Mouse (Mus musculus) MEL (cell line): Measurements from ENCODE around the gene Tnk2. TPM values are rescaled to one million over a fixed set of nuclear protein-coding genes. Genes with fewer than 3 reads are reported as not detected.
A peak's percentile ranks its signal among the peaks of the same experiment; 100 is the strongest.

Experiments
- DNase-seq: peaks from one replicate; pipeline ENCODE4 v3.0.0; 2011; ENCODE audit warnings: low read depth, low spot score
- H3K27ac ChIP-seq: 2 replicates; pipeline ENCODE4 v1.5.1; 2012; ENCODE audit warnings: low read depth, mild to moderate bottlenecking, control low read depth, low read length, moderate library complexity; ENCODE audit not compliant: control insufficient read depth
- H3K27me3 ChIP-seq, 2 experiments: fragments of 150-350 bp in 1 of 2; sonication (generic) in 1 of 2; 2 replicates each; pipeline ENCODE4 v1.6.1; 2012; ENCODE audit warnings: low read length in 2 of 2, mild to moderate bottlenecking in 2 of 2, improper control_type of control experiment in 1 of 2, moderate library complexity in 1 of 2; ENCODE audit not compliant: insufficient read depth in 2 of 2, control insufficient read depth in 1 of 2
- H3K36me3 ChIP-seq, 2 experiments: 2 replicates each; pipeline ENCODE4 v1.6.1; 2012 to 2014; ENCODE audit warnings: low read length in 2 of 2, improper control_type of control experiment in 1 of 2, inconsistent platforms in 1 of 2, mild to moderate bottlenecking in 1 of 2; ENCODE audit not compliant: insufficient read depth in 2 of 2, control insufficient read depth in 1 of 2
- H3K4me1 ChIP-seq, 2 experiments: fragments of 150-350 bp in 1 of 2; sonication (generic) in 1 of 2; 2 replicates each; pipeline ENCODE4 v1.6.1; 2012; ENCODE audit warnings: low read length in 2 of 2, improper control_type of control experiment in 1 of 2, mild to moderate bottlenecking in 1 of 2; ENCODE audit not compliant: insufficient read depth in 2 of 2, control insufficient read depth in 1 of 2
- H3K4me3 ChIP-seq, 2 experiments: fragments of 150-350 bp in 1 of 2; sonication (generic) in 1 of 2; 2 replicates each; pipeline ENCODE4 v1.5.1; 2012; ENCODE audit warnings: low read depth in 2 of 2, low read length in 2 of 2, mild to moderate bottlenecking in 2 of 2, moderate library complexity in 2 of 2, control low read depth in 1 of 2, improper control_type of control experiment in 1 of 2; ENCODE audit not compliant: control insufficient read depth in 1 of 2, insufficient read depth in 1 of 2
- H3K79me2 ChIP-seq: 2 replicates; pipeline ENCODE4 v1.6.1; 2012; ENCODE audit warnings: mild to moderate bottlenecking, low read length, moderate library complexity; ENCODE audit not compliant: control insufficient read depth, poor library complexity, insufficient read depth
- H3K9ac ChIP-seq: 2 replicates; pipeline ENCODE4 v1.6.1; 2012; ENCODE audit warnings: low read depth, mild to moderate bottlenecking, control low read depth, low read length, moderate library complexity; ENCODE audit not compliant: control insufficient read depth, poor library complexity, severe bottlenecking
- H3K9me3 ChIP-seq: fragments of 150-350 bp; sonication (generic); replicated peaks from 2 replicates; pipeline ENCODE4 v1.6.1; 2012; ENCODE audit warnings: mild to moderate bottlenecking, low read length, improper control_type of control experiment, moderate library complexity; ENCODE audit not compliant: insufficient read depth
- CHD1 ChIP-seq: IDR thresholded peaks from 2 replicates; pipeline ENCODE4 v1.6.1; 2012; ENCODE audit warnings: low read depth, mild to moderate bottlenecking, inconsistent platforms, low read length, improper control_type of control experiment
- CTCF ChIP-seq, 3 experiments: IDR thresholded peaks in 2 of 3; conservative IDR thresholded peaks in 1 of 3; 2 replicates each; pipeline ENCODE4 v1.5.1; 2011 to 2012; ENCODE audit warnings: low read length in 3 of 3, low read depth in 2 of 3, mild to moderate bottlenecking in 2 of 3, improper control_type of control experiment in 1 of 3, inconsistent platforms in 1 of 3, mixed read lengths in 1 of 3, moderate library complexity in 1 of 3; ENCODE audit not compliant: control insufficient read depth in 1 of 3, insufficient read depth in 1 of 3, poor library complexity in 1 of 3, severe bottlenecking in 1 of 3
- E2F4 ChIP-seq: IDR thresholded peaks from 2 replicates; pipeline ENCODE4 v1.6.1; 2011; ENCODE audit warnings: low read depth, low read length, improper control_type of control experiment, borderline replicate concordance
- ELF1 ChIP-seq: IDR thresholded peaks from 2 replicates; pipeline ENCODE4 v1.6.1; 2014; ENCODE audit warnings: low read depth, mild to moderate bottlenecking, inconsistent platforms, low read length, improper control_type of control experiment, moderate library complexity
- EP300 ChIP-seq, 2 experiments: IDR thresholded peaks; 2 replicates each; pipeline ENCODE4 v1.6.1; 2011; ENCODE audit warnings: improper control_type of control experiment in 2 of 2, low read length in 2 of 2, low read depth in 1 of 2, mild to moderate bottlenecking in 1 of 2
- GABPA ChIP-seq: IDR thresholded peaks from 2 replicates; pipeline ENCODE4 v1.6.1; 2012; ENCODE audit warnings: low read depth, mild to moderate bottlenecking, inconsistent platforms, low read length, improper control_type of control experiment, moderate library complexity
- GATA1 ChIP-seq: IDR thresholded peaks from 2 replicates; pipeline ENCODE4 v1.6.1; 2011; ENCODE audit warnings: low read depth, low read length, improper control_type of control experiment
- JUND ChIP-seq: IDR thresholded peaks from 2 replicates; pipeline ENCODE4 v1.6.1; 2011; ENCODE audit warnings: low read depth, mild to moderate bottlenecking, improper control_type of control experiment, low read length
- MAFK ChIP-seq: IDR thresholded peaks from 2 replicates; pipeline ENCODE4 v1.6.1; 2011; ENCODE audit warnings: low read depth, mild to moderate bottlenecking, low read length, improper control_type of control experiment, borderline replicate concordance
- MAX ChIP-seq: IDR thresholded peaks from 2 replicates; pipeline ENCODE4 v1.6.1; 2011; ENCODE audit warnings: low read length, improper control_type of control experiment
- MAZ ChIP-seq: IDR thresholded peaks from 2 replicates; pipeline ENCODE4 v1.6.1; 2012; ENCODE audit warnings: low read depth, mild to moderate bottlenecking, inconsistent platforms, low read length, improper control_type of control experiment
- MXI1 ChIP-seq: IDR thresholded peaks from 2 replicates; pipeline ENCODE4 v1.6.1; 2011; ENCODE audit warnings: mild to moderate bottlenecking, low read depth, low read length, improper control_type of control experiment
- NRF1 ChIP-seq: IDR thresholded peaks from 2 replicates; pipeline ENCODE4 v1.6.1; 2014; ENCODE audit warnings: low read depth, mild to moderate bottlenecking, inconsistent platforms, low read length, improper control_type of control experiment, moderate library complexity; ENCODE audit not compliant: poor library complexity, insufficient read depth, severe bottlenecking
- POLR2AphosphoS2 ChIP-seq: IDR thresholded peaks from 2 replicates; pipeline ENCODE4 v1.6.1; 2011; ENCODE audit warnings: low read length, improper control_type of control experiment
- POLR2AphosphoS5 ChIP-seq: IDR thresholded peaks from 2 replicates; pipeline ENCODE4 v1.6.1; 2012; ENCODE audit warnings: low read depth, borderline replicate concordance, mild to moderate bottlenecking, inconsistent platforms, low read length, moderate library complexity, mixed read lengths
- RAD21 ChIP-seq: IDR thresholded peaks from 2 replicates; pipeline ENCODE4 v1.6.1; 2011; ENCODE audit warnings: mild to moderate bottlenecking, low read depth, low read length, improper control_type of control experiment
- SIN3A ChIP-seq: IDR thresholded peaks from 2 replicates; pipeline ENCODE4 v1.6.1; 2012; ENCODE audit warnings: low read length, improper control_type of control experiment, inconsistent platforms
- SMC3 ChIP-seq: IDR thresholded peaks from 2 replicates; pipeline ENCODE4 v1.6.1; 2011; ENCODE audit warnings: low read depth, low read length, improper control_type of control experiment
- TBP ChIP-seq: IDR thresholded peaks from 2 replicates; pipeline ENCODE4 v1.8.0; 2011; ENCODE audit warnings: low read depth, low read length, improper control_type of control experiment
- UBTF ChIP-seq: IDR thresholded peaks from 2 replicates; pipeline ENCODE4 v1.6.1; 2012; ENCODE audit warnings: low read depth, mild to moderate bottlenecking, inconsistent platforms, low read length, improper control_type of control experiment, moderate library complexity, borderline replicate concordance; ENCODE audit not compliant: insufficient read depth
- USF2 ChIP-seq, 2 experiments: IDR thresholded peaks; 2 replicates each; pipeline ENCODE4 v1.6.1; 2011 to 2012; ENCODE audit warnings: improper control_type of control experiment in 2 of 2, low read length in 2 of 2, borderline replicate concordance in 1 of 2, inconsistent platforms in 1 of 2, low read depth in 1 of 2, mild to moderate bottlenecking in 1 of 2; ENCODE audit not compliant: insufficient read depth in 1 of 2
- ZC3H11A ChIP-seq: IDR thresholded peaks from 2 replicates; pipeline ENCODE4 v1.6.1; 2012; ENCODE audit warnings: low read depth, mild to moderate bottlenecking, inconsistent platforms, low read length, improper control_type of control experiment
- ZKSCAN1 ChIP-seq: IDR thresholded peaks from 2 replicates; pipeline ENCODE4 v1.6.1; 2012; ENCODE audit warnings: low read depth, mild to moderate bottlenecking, inconsistent platforms, low read length, improper control_type of control experiment, moderate library complexity
- ZMIZ1 ChIP-seq: IDR thresholded peaks from 2 replicates; pipeline ENCODE4 v1.6.1; 2012; ENCODE audit warnings: low read depth, mild to moderate bottlenecking, inconsistent platforms, low read length, improper control_type of control experiment, moderate library complexity
- polyA plus RNA-seq, 2 experiments: library from polyadenylated mRNA; stranded (reverse) in 1 of 2; unstranded in 1 of 2; fragments of >175 nt in 1 of 2; fragments of >200 nt in 1 of 2; gene quantifications; 2 replicates each; pipeline versions ENCODE4 v1.2.1 to v1.2.4; 2012; ENCODE audit warnings: low replicate concordance in 2 of 2, low read depth in 1 of 2; ENCODE audit not compliant: insufficient read length in 2 of 2, insufficient read depth in 1 of 2, missing spikeins in 1 of 2
- total RNA-seq: library from RNA; depleted of rRNA; stranded (reverse); fragments of 300-350 nt; gene quantifications from 2 replicates; pipeline ENCODE4 v1.2.3, GENCODE M21; 2012

Tnk2 gene
- total and polyA plus RNA-seq, 3 experiments, result 34.8 to 77.0 TPM; not detected in 1

DNA sequence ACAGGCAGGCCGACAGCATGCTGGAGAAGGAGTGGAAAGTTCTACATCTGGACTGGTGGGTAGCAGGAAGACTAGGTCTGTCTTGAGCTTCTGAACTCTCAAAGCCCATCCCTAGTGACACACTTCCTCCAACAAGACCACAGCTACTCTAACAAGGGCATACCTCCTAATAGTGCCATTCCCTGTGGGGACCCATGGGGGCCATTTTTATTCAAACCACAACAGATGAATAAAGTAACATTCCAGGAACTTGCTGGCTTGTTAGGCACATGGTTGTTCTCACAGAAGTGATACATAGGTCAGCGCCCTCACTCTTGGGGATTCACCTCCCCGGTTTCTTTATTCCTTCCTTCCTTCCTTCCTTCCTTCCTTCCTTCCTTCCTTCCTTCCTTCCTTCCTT, 7.3 kb upstream of the Tnk2 start:
- no peak for TF ChIP-seq UBTF
- no peak for TF ChIP-seq JUND
- no peak for TF ChIP-seq NRF1
- TF ChIP-seq GATA1, result no peak
- H3K27me3 ChIP-seq, result no peaks in the 10 kb centered on the region
- H3K9ac ChIP-seq, result no peak overlapping the region
- H3K36me3 ChIP-seq, result peaks cover 8 to 18% of the 10 kb centered on the region in 2 experiments
- H3K9me3 ChIP-seq, result no peaks in the 10 kb centered on the region
- no peak overlapping the region for H3K4me3 ChIP-seq
- H3K4me1 ChIP-seq, result peaks cover 0 to 13% of the 10 kb centered on the region in 2 experiments; a peak in 2 of 4 replicates
- no peak for DNase-seq
- H3K27ac ChIP-seq, result no peak overlapping the region
- no peaks in the 10 kb centered on the region for H3K79me2 ChIP-seq

DNA sequence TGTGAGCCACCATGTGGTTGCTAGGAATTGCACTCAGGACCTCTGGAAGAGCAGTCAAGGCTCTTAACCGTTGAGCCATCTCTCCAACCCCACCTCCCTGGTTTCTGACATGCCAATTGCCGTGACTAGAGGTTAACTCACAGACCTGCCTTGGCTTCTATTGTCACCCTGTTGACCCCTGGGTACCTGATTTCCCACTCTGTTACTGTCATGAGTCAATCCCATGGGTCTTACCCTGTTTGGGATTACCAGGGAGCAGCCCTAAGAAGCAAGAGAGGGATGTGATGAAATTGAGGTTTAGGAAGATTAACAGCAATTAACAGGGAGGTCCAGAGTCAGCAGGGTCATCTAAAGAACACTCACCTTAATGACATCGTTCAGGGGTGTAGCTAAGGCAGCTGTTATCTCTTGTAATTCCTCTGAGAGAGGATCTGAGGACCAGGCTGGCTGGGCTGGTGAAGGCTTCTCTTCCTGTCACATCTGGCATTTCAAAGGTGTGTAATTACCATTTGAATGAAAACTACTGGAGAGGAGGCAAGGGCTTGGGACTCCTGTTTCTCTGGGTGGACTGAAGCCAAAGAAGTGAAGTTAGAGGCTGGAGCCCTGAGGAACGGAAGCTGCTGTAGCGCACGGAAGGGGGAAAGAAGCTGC, 6.7 kb upstream of the Tnk2 start:
- no peak for DNase-seq

DNA sequence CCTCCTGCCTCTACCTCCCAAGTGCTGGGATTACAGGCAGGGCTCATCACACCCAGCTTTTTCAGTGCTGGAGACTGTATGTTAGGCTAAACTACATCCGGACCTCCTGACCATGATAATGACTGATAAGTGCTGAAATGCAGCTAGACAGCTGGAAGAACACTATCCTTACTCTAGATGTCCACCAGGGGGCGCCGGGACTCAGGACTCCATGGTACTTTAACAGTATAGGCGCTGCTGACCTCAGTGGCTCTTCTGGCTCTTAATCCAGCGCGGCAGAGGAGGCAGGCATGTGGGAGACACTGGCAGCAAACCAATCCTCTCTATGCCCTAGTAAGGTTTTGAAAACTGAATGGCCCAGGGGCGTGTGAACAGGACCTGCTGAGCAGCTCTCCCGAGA, 5.2 kb upstream of the Tnk2 start:
- no peaks in the 10 kb centered on the region for H3K9me3 ChIP-seq
- peaks cover 0 to 13% of the 10 kb centered on the region in 2 experiments; a peak in 2 of 4 replicates for H3K4me1 ChIP-seq
- no peak overlapping the region for H3K27ac ChIP-seq
- no peaks in the 10 kb centered on the region for H3K27me3 ChIP-seq
- no peak overlapping the region for H3K4me3 ChIP-seq
- DNase-seq, result peak; percentile 92
- H3K79me2 ChIP-seq, result no peaks in the 10 kb centered on the region
- H3K36me3 ChIP-seq, result peaks cover 0 to 11% of the 10 kb centered on the region in 2 experiments; a peak in 2 of 4 replicates
- peak overlapping the region; percentile 40; the same call in 1 of the 2 replicates for H3K9ac ChIP-seq
- TF ChIP-seq ZKSCAN1, result no peak
- TF ChIP-seq POLR2AphosphoS5, result no peak
- peak; percentile 49 to 65 for TF ChIP-seq EP300 (IDR thresholded peaks at IDR 0.05; ENCODE audit: low read depth in 1 of 2, low read length in 2 of 2)
- peak; percentile 97 for TF ChIP-seq SMC3
- peak; percentile 84 to 97 (median 85) for TF ChIP-seq CTCF (IDR thresholded peaks at IDR 0.05 in 2 of 3, conservative IDR thresholded peaks at IDR 0.05 in 1 of 3; ENCODE audit: control insufficient read depth in 1 of 3, insufficient read depth in 1 of 3, low read depth in 2 of 3, low read length in 3 of 3, poor library complexity in 1 of 3, severe bottlenecking in 1 of 3)
- TF ChIP-seq GATA1, result peak; percentile 70
- peak; percentile 62 for TF ChIP-seq MXI1
- no peak for TF ChIP-seq POLR2AphosphoS2
- 0 out of 2 replicates have a peak, but pooled peaks have one; percentile 11 for TF ChIP-seq NRF1
- TF ChIP-seq MAFK, result no peak
- TF ChIP-seq TBP, result no peak
- TF ChIP-seq USF2 (IDR thresholded peaks at IDR 0.05; ENCODE audit: borderline replicate concordance in 1 of 2, insufficient read depth in 1 of 2, low read depth in 1 of 2, low read length in 2 of 2), result no peak
- TF ChIP-seq MAZ, result peak; percentile 41; the same call in 1 of the 2 replicates
- no peak for TF ChIP-seq ZMIZ1

More for the DNA sequence above, 6.7 kb upstream of the Tnk2 start:
- Histone ChIP-seq H3K27ac (no peak overlapping the region), H3K9me3 (no peaks in the 10 kb centered on the region)
- TF ChIP-seq E2F4 (no peak), SIN3A (no peak), CHD1 (no peak), RAD21 (no peak), MAFK (no peak), GATA1 (no peak), MXI1 (no peak), GABPA (no peak), POLR2AphosphoS2 (no peak), ELF1 (no peak), MAX (no peak), ZC3H11A (no peak), NRF1 (no peak), SMC3 (no peak), MAZ (no peak), USF2 (IDR thresholded peaks at IDR 0.05; ENCODE audit: borderline replicate concordance in 1 of 2, insufficient read depth in 1 of 2, low read depth in 1 of 2, low read length in 2 of 2) (no peak), TBP (no peak), CTCF (IDR thresholded peaks at IDR 0.05 in 2 of 3, conservative IDR thresholded peaks at IDR 0.05 in 1 of 3; ENCODE audit: control insufficient read depth in 1 of 3, insufficient read depth in 1 of 3, low read depth in 2 of 3, low read length in 3 of 3, poor library complexity in 1 of 3, severe bottlenecking in 1 of 3) (no peak)
- TF ChIP-seq, all 39 proteins: peak for 0
- Histone ChIP-seq H3K27me3 (no peaks in the 10 kb centered on the region), H3K36me3 (peaks cover 3 to 14% of the 10 kb centered on the region in 2 experiments; a peak in 2 of 4 replicates), H3K4me1 (peaks cover 0 to 13% of the 10 kb centered on the region in 2 experiments; a peak in 2 of 4 replicates), H3K79me2 (no peaks in the 10 kb centered on the region), H3K4me3 (no peak overlapping the region), H3K9ac (no peak overlapping the region)
